Mouse (Mus musculus) midbrain, embryonic 10.5 days (tissue): Measurements from ENCODE around the gene Rhoh. TPM values are rescaled to one million over a fixed set of nuclear protein-coding genes. Genes with fewer than 3 reads are reported as not detected.

ENCODE experiments used
- DNase-seq: peaks from one replicate; pipeline ENCODE4 v3.0.0-alpha.2; 2017; ENCODE audit warnings: low spot score
- H3K27ac ChIP-seq: fragments of 300-500 bp; sonication (generic); replicated peaks from 2 replicates; pipeline ENCODE4 v1.5.1; 2016; ENCODE audit warnings: mild to moderate bottlenecking
- H3K27me3 ChIP-seq: fragments of 300-500 bp; sonication (generic); 2 replicates; pipeline ENCODE4 v1.6.1; 2016; ENCODE audit warnings: low read depth, mild to moderate bottlenecking; ENCODE audit not compliant: poor library complexity, severe bottlenecking
- H3K36me3 ChIP-seq: fragments of 300-500 bp; sonication (generic); 2 replicates; pipeline ENCODE4 v1.6.1; 2016; ENCODE audit warnings: mild to moderate bottlenecking, moderate library complexity
- H3K4me1 ChIP-seq: fragments of 300-500 bp; sonication (generic); 2 replicates; pipeline ENCODE4 v1.6.1; 2016
- H3K4me3 ChIP-seq: fragments of 300-500 bp; sonication (generic); 2 replicates; pipeline ENCODE4 v1.5.1; 2016; ENCODE audit warnings: mild to moderate bottlenecking, moderate library complexity
- H3K9me3 ChIP-seq: fragments of 300-500 bp; sonication (generic); replicated peaks from 2 replicates; pipeline ENCODE4 v1.6.1; 2016; ENCODE audit warnings: mild to moderate bottlenecking
- WGBS: fragments of 180-500 bp; shearing (Covaris S2); methylation state at CpG from one replicate; pipeline ENCODE4 v1.1.7; 2016; 5-methylcytosine and 5-hydroxymethylcytosine counted together
- polyA plus RNA-seq: library from polyadenylated mRNA; unstranded; fragments of >200 nt; fragmentation: Nextera tagmentation; extraction: Ambion mirVana; gene quantifications from 2 replicates; pipeline ENCODE4 v1.2.1, GENCODE M21; 2016

Gene Rhoh
- polyA plus RNA-seq, 1 experiment from 2014 or later, result 0.22 TPM

- WGBS, result 86% methylated on average over 4 of the region's 4 CpGs
- no peaks in the 10 kb centered on the region for H3K36me3 ChIP-seq
- peaks cover 38% of the 10 kb centered on the region for H3K9me3 ChIP-seq
- no peaks in the 10 kb centered on the region for H3K27me3 ChIP-seq
- DNase-seq, result no peak
- no peak overlapping the region for H3K4me3 ChIP-seq
- H3K4me1 ChIP-seq, result no peaks in the 10 kb centered on the region
- H3K27ac ChIP-seq, result no peak overlapping the region
These were observed 43.5 kb downstream of the Rhoh start for GRCm38 (mm10) chr5:65904476-65904875.

GRCm38 (mm10) chr5:65908751-65909150 is 47.7 kb downstream of the Rhoh start:
- H3K27ac ChIP-seq, result no peak overlapping the region
- no peak for DNase-seq
- no peaks in the 10 kb centered on the region for H3K4me1 ChIP-seq
- peaks cover 28% of the 10 kb centered on the region for H3K9me3 ChIP-seq
- WGBS, result 84% methylated on average over 2 of the region's 2 CpGs
- H3K27me3 ChIP-seq, result no peaks in the 10 kb centered on the region
- no peak overlapping the region for H3K4me3 ChIP-seq
- no peaks in the 10 kb centered on the region for H3K36me3 ChIP-seq

GRCm38 (mm10) chr5:65909321-65909720 is 48.3 kb downstream of the Rhoh start:
- 85% methylated on average over 4 of the region's 4 CpGs for WGBS
- Histone ChIP-seq H3K27me3 (no peaks in the 10 kb centered on the region), H3K4me1 (no peaks in the 10 kb centered on the region), H3K4me3 (no peak overlapping the region), H3K27ac (no peak overlapping the region), H3K36me3 (no peaks in the 10 kb centered on the region), H3K9me3 (peaks cover 23% of the 10 kb centered on the region)
- no peak for DNase-seq

- 77% methylated on average over 4 of the region's 4 CpGs for WGBS
- H3K27ac ChIP-seq, result no peak overlapping the region
- H3K27me3 ChIP-seq, result no peaks in the 10 kb centered on the region
These were observed 49.4 kb downstream of the Rhoh start for GRCm38 (mm10) chr5:65910398-65910797.

GRCm38 (mm10) chr5:65911676-65912075 is 50.7 kb downstream of the Rhoh start:
- no peaks in the 10 kb centered on the region for H3K27me3 ChIP-seq
- H3K9me3 ChIP-seq, result 0 out of 2 replicates have a peak, but pooled peaks cover under 1% of the 10 kb centered on the region
- no peaks in the 10 kb centered on the region for H3K4me1 ChIP-seq
- 84% methylated on average over 7 of the region's 7 CpGs for WGBS
- no peaks in the 10 kb centered on the region for H3K36me3 ChIP-seq
- DNase-seq, result no peak
- no peak overlapping the region for H3K4me3 ChIP-seq
- 0 out of 2 replicates have a peak overlapping the region, but pooled peaks have one; percentile 13 for H3K27ac ChIP-seq

More at GRCm38 (mm10) chr5:65910398-65910797, 49.4 kb downstream of the Rhoh start:
- Histone ChIP-seq H3K4me3 (no peak overlapping the region), H3K9me3 (peaks cover 14% of the 10 kb centered on the region; the same call in 1 of the 2 replicates), H3K36me3 (no peaks in the 10 kb centered on the region), H3K4me1 (no peaks in the 10 kb centered on the region)
- no peak for DNase-seq

GRCm38 (mm10) chr5:65912201-65912600 is 51.2 kb downstream of the Rhoh start:
- Histone ChIP-seq H3K36me3 (no peaks in the 10 kb centered on the region), H3K27me3 (no peaks in the 10 kb centered on the region), H3K27ac (no peak overlapping the region), H3K4me1 (no peaks in the 10 kb centered on the region), H3K9me3 (no peaks in the 10 kb centered on the region), H3K4me3 (no peak overlapping the region)
- WGBS, result 92% methylated on average over 5 of the region's 5 CpGs
- DNase-seq, result no peak

- 92% methylated on average over 9 of the region's 9 CpGs for WGBS
These were observed 52.1 kb downstream of the Rhoh start for GRCm38 (mm10) chr5:65913126-65913525.

GRCm38 (mm10) chr5:65914342-65914741 is 53.3 kb downstream of the Rhoh start:
- Histone ChIP-seq H3K27me3 (no peaks in the 10 kb centered on the region), H3K9me3 (no peaks in the 10 kb centered on the region), H3K27ac (no peak overlapping the region), H3K4me1 (peaks cover 12% of the 10 kb centered on the region), H3K4me3 (no peak overlapping the region), H3K36me3 (no peaks in the 10 kb centered on the region)
- no peak for DNase-seq
- WGBS, result 93% methylated on average over 7 of the region's 7 CpGs

More at GRCm38 (mm10) chr5:65913126-65913525, 52.1 kb downstream of the Rhoh start:
- H3K4me3 ChIP-seq, result no peak overlapping the region
- H3K27me3 ChIP-seq, result no peaks in the 10 kb centered on the region
- H3K36me3 ChIP-seq, result no peaks in the 10 kb centered on the region
- no peak overlapping the region for H3K27ac ChIP-seq
- H3K9me3 ChIP-seq, result no peaks in the 10 kb centered on the region
- peaks cover under 1% of the 10 kb centered on the region; the same call in 1 of the 2 replicates for H3K4me1 ChIP-seq
- DNase-seq, result no peak

GRCm38 (mm10) chr5:65916930-65917329 is 55.9 kb downstream of the Rhoh start:
- Histone ChIP-seq H3K4me3 (no peak overlapping the region), H3K36me3 (no peaks in the 10 kb centered on the region), H3K4me1 (peaks cover 16% of the 10 kb centered on the region), H3K27me3 (no peaks in the 10 kb centered on the region), H3K27ac (no peak overlapping the region), H3K9me3 (no peaks in the 10 kb centered on the region)
- WGBS, result 89% methylated on average over 5 of the region's 5 CpGs
- DNase-seq, result no peak

- H3K27me3 ChIP-seq, result no peaks in the 10 kb centered on the region
- H3K36me3 ChIP-seq, result no peaks in the 10 kb centered on the region
- no peak overlapping the region for H3K27ac ChIP-seq
- no peaks in the 10 kb centered on the region for H3K9me3 ChIP-seq
- H3K4me1 ChIP-seq, result peaks cover 16% of the 10 kb centered on the region
- no peak overlapping the region for H3K4me3 ChIP-seq
- 78% methylated on average over 3 of the region's 3 CpGs for WGBS
- DNase-seq, result no peak
These were observed 57.6 kb downstream of the Rhoh start for GRCm38 (mm10) chr5:65918601-65919000.

- WGBS, result 89% methylated on average over 12 of the region's 12 CpGs
- Histone ChIP-seq H3K4me3 (no peak overlapping the region), H3K36me3 (no peaks in the 10 kb centered on the region), H3K4me1 (peaks cover 16% of the 10 kb centered on the region), H3K27me3 (no peaks in the 10 kb centered on the region), H3K27ac (no peak overlapping the region), H3K9me3 (no peaks in the 10 kb centered on the region)
- DNase-seq, result no peak
These were observed 58.3 kb downstream of the Rhoh start for GRCm38 (mm10) chr5:65919326-65919725.

GRCm38 (mm10) chr5:65919904-65920303 is 58.9 kb downstream of the Rhoh start:
- Histone ChIP-seq H3K27ac (no peak overlapping the region), H3K4me1 (peaks cover 16% of the 10 kb centered on the region), H3K4me3 (no peak overlapping the region), H3K27me3 (no peaks in the 10 kb centered on the region), H3K9me3 (no peaks in the 10 kb centered on the region), H3K36me3 (no peaks in the 10 kb centered on the region)
- no peak for DNase-seq
- 96% methylated on average over 3 of the region's 3 CpGs for WGBS

- DNase-seq, result no peak
- Histone ChIP-seq H3K4me3 (no peak overlapping the region), H3K9me3 (no peaks in the 10 kb centered on the region), H3K27me3 (no peaks in the 10 kb centered on the region), H3K4me1 (peaks cover 16% of the 10 kb centered on the region), H3K36me3 (no peaks in the 10 kb centered on the region), H3K27ac (no peak overlapping the region)
- WGBS, result 86% methylated on average over 12 of the region's 12 CpGs
These were observed 59.9 kb downstream of the Rhoh start for GRCm38 (mm10) chr5:65920701-65921426.
